Mouse (Mus musculus): ENCODE results near the gene Sp2. TPM values are rescaled to one million over a fixed set of nuclear protein-coding genes. Genes with fewer than 3 reads are reported as not detected.

The Sp2 gene
- polyA plus RNA-seq, 2 experiments from 2014 or later, result 19.5 to 22.9 TPM

DNA sequence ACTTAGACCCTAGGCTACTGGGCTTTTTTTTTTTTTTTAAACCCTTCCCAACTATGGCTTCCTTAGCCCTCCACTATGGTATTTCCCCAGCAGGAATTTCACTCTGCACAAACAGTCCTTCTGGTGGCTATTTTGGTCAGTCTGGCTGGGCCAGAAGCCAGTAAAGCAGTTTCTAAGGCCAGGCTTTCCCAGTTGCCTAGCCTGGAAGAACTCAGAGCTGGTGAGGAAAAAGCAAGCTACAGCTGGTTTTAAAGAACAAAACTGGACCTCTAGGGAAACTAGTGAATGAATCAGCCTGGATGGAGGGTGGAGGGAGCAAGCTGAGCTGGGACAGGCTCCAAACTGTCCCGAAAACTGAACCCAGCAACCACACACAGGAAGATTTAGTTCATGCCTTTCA lies 13.0 kb downstream of the Sp2 start:
- no peak for ATAC-seq

DNA sequence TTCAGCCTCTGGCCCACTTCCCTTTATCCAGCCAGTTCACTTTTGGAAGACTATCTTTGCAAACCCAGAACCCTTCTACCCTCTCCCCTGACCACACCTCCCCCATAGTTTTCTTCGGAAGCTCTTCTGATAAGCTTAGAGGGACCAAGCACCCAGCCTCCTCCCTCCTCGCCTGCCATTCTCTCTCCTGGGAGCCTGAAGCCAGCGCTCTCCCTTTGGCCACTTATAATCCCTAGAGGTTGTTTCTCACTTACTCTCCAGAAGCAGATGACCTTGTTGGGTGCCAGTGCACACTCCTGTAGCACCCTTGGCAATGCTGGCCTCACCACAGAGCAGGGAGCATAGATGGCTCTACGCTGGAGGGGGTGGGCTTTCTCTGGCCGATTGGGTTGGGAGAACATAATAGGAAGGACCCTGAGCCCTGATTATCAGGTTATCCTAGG lies 13.5 kb downstream of the Sp2 start:
- no peak for ATAC-seq

DNA sequence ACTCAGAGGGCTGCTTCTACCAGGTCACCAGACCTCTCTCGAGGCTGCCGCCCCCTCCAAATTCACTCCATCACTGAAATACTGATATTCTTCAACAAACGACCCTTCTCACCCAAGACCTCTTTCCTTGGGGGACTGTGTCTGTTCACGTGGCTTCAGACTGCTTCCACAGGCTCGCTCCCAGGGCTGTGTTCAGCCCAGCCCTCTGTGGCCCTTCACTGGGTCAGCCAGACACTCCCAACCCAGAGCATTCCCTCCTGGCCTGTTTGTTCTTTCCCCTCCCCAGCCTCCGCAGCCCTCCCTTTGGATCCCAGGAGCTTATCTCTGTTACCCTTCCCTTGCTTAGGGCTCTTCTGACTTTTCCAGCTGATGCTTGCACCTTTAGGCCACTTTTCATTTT lies 14.3 kb downstream of the Sp2 start:
- no peak for ATAC-seq

DNA sequence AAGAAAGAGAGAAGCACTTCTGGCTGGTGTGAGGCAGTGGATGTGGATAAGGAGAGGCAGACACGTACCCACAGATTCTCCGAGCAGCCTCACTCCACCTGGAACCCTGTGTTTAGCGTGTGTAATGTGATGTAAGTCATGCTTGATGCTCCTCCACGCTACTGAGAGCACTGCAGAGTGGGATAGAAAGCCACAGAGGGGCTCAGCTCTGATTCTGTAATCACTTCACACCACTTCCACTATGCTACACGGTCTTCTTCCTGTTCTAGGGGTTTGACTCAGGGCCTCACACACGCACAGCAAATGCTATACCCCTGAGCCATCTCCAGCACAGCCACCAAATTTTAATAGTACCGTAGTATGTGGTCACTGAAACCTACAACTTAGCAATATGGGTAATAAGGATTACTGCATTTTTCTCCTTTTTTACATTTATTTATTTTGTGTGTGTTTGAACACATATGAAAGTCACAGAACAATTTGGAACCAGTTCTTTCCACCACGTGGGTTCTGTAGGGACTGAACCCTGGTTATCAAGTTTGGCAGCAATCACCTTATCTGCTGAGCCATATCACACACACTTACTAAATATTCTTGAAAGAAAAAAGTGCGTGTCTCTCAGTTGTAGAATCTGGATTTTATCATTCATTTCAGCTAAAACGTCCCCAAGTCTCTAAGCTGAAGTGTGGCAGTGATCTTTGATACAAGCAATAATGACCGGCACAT lies 15.1 kb downstream of the Sp2 start:
- peak; percentile 74 for ATAC-seq

DNA sequence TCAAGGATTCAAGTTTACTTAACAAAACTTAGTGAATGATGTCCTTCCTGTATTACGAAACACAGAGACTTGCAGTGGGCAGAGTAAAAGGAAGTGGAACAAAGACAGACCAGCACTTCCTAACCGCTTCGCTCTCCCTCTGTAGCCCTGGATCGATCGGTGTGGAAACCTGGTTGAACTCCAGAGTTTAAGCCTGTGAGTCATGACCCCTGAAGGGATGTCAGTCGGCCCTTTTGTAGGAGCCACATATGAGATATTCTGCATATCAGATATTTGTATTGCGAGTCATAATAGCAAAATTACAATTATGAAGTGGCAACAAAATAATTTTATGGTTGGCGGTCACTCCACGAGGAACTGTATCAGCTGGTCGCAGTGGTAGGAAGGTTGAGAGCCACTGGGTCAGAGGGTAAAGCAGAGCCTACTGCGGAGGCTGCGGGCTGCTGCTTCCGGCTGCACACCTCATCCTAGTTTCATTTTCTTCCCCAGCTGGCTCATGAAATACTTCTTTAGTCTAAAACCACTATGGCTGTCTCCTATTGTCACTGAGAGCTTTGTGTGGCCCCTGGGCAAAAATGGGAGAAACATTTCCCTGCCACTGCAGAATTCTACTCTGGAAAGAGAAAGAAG lies 15.7 kb downstream of the Sp2 start:
- peak; percentile 83 for ATAC-seq

DNA sequence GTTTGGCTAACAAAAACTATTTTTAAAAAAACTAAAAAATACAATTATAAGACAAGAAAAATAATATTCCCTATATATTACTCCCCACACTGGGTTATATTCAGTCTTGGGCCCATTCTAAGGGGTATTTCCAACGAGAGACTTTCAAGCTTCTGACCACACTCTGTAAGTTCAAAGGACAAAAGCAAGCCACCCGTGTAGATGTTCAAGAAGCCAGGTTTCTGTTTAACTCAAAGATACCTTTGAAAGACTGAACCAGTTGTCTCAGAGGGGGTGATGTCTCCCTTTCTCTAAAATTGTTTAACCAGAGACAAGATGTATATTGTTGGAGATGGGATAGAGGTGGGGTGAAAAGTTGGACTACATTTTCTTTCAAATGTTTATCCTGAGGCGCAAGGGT lies 16.6 kb downstream of the Sp2 start:
- ATAC-seq, result no peak

DNA sequence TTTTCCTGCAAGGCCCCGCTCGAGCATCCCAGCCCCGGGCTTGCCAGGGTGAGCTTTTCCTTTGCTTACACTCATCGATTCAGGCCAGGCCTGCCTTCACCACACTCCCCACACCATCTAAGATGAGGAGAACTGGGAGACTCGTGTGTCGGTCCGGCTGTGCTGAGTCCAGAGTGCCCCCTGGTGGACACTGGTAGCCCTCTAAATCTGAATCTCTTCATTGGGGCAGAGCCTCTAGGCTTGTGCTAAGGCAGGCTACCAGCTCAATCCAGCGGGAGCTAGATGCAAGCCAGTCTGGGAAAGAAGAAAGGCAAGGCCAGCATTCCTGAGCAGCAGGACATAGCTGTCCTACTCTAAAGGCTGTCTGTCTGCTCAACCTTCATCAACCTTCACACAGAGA lies 19.2 kb downstream of the Sp2 start:
- ATAC-seq, result no peak

DNA sequence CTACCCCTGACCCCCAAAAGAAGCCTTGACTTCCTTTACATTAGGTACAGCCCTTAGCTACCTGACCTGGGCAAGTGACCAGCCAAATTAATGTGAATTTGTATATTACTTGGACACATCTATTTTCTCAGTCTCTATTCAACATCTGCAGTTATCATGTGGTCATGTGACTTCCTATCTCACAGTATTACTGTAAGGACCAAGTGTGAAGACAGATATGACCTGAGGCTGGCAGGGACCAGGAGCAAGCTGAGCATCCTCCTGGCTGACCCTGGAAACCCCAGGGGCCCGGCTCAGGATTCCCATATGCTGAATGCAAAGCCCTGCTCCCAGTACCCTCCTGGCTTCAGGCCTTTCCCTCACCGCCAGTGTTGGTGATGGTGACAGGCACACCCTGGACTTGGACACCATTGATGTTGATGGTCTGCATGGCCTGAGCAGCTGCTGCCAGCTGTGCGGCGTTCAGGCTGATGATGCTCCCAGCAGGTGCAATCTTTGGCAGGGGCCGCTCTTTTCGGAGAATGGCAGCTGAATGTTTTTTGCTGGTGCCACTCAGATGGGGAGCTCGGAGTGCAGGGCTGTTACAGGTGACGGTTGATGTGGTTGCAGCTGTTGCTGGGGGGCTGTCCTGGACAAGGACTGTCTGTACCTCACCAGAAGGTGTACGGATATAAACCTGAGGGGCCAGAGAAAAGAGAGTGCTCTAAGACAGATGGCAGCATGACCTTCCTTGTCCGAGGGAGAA lies 25.5 kb downstream of the Sp2 start:
- ATAC-seq, result no peak

DNA sequence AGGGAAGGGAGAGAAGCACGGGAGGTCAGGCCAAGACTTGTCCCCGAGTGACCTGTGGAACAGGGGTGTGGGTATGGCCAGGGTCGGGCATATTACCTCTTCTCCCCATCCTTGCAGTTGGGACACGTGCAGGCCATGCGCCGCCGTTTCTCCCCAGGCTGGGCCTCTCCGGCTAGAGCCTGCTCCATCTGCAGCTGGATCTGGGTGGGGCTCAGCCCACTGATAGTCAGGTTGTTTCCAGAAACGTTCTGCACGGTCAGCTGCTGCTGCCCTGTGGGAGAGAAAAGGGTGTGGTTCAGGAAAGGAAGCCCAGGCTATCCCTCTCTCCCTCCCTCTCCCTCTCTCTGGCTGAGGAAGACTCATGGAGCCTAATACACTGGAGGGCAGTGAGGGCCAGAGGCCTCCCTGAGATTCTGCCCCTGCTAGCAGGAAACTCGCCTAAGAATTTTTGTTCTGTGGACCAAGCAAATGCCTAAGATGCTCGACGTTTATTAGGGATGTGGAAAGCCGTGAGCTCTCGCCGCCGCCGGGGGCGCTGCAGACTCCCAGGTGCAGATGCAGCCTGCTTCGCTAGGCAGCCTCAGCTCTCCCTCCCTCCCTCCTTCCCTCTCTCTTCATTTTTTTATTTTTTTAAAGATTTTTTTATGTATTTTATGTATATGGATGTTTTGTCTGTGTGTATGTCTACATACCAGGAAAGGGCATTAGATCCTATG lies 26.6 kb downstream of the Sp2 start:
- ATAC-seq, result no peak

DNA sequence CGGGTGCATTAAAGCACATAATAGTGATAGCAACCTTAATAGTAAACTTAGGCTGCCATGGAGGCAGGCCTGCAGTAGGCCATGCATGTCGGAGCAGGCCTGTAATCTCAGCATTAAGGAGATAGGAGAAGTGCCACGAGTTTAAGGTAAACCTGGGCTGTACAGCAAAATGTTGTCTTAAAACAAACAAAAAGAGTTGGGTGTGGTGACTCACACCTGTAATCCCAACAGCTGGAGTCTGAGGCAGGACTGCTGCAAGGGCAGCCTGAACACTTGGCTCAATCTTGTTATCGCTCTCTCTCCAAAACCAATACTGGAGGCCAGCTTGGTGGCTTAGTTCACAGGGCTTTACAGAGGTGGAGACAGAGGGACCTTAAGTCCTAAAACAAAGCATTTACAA lies 27.7 kb downstream of the Sp2 start:
- ATAC-seq, result no peak

DNA sequence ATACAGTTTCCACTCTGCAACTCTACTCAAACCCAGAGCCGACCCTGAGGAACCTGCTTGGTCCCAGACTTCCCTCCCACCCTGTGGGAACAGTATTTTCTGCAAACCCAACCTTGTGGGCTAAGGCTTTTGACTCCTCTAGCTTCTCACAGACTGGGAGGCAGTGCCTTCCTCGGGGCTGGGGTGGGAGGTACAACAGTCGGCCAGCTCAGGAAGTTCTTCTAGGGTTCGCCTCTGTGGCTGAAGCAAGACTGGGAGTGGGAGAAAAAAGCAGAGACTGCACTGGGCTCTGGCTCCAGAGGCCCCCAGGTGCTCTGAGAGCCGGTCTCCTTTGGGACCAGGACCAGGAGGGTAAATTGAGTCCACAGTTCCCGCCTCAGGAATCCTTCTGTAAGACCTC lies 29.9 kb downstream of the Sp2 start:
- no peak for ATAC-seq

DNA sequence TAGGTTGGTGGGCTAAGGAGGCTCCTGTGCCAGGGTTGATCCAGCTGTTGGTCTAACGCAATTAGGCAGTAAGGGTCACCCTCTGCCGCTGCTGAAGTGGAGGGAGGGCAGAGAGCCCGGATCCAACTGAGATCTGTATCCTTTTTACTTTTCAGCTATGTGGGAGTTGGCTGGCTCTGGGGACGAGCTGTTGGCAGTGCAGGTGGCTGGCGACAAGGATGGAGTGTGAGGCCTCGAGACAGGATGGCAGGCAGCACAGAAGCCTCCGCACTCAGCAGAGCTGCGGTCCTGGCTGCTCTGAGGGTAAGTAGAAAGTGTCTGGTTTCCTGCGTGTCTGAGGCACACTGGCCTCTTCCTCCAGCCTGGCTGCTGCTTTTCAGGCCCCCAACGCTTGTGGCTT lies 30.3 kb downstream of the Sp2 start:
- ATAC-seq, result no peak

DNA sequence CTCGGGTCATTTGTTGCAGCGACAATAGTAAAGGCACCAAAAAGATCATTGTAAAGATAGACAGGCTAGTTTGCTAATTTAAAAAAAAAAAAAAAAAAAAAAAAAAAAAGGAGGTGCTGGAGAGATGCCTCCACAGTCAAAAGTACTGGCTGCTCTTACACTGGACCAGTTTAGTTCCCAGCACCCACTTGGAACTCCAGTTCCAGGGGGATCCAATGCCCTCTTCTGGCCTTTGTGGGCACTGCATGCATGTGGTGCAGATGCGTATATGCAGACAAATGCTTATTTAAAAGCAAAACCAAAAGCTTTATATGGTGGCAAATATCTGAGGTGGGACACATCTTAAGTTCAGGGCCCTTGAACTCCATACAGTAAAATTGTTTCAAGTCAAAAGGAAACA lies 32.0 kb downstream of the Sp2 start:
- no peak for ATAC-seq

DNA sequence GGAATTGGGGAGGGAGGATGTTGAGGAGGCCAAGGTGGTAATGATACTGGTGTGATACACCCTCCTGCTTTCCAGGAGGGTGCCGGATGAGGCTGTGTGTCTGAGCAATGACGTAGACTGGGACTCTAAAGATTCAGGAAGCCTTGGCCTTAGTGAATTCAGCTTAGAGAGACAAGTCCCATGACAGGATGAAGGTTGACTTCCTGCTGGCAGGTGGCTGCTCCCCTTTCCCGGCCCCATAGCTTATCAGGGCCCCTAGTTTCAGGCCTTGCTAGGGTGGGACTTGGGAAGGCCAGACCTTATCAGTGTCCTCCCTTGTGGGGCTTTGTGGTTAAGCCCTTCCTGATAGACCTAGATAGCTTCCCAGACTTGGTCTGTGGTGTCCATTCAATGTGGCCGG lies 34.9 kb downstream of the Sp2 start:
- no peak for ATAC-seq

DNA sequence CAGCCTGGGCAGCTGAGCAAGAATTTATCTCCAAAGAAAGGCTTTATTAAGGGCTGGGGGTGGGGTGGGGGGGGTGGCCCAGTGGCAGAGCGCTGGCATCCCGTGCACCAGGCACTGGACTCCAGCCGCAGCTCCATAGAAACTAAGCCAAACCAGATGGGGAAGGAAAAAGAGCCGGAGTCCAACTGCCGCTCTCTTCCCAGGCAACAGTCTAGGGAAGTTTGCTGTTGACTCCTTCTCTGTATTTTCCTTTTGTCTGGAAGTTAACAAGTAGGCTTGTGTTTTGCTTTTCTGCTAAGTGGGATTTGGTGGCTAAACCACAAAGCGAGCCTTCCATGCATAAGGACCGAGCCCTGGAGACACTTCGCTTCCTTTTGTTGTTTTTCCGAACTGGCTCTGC lies 36.3 kb downstream of the Sp2 start:
- no peak for ATAC-seq

DNA sequence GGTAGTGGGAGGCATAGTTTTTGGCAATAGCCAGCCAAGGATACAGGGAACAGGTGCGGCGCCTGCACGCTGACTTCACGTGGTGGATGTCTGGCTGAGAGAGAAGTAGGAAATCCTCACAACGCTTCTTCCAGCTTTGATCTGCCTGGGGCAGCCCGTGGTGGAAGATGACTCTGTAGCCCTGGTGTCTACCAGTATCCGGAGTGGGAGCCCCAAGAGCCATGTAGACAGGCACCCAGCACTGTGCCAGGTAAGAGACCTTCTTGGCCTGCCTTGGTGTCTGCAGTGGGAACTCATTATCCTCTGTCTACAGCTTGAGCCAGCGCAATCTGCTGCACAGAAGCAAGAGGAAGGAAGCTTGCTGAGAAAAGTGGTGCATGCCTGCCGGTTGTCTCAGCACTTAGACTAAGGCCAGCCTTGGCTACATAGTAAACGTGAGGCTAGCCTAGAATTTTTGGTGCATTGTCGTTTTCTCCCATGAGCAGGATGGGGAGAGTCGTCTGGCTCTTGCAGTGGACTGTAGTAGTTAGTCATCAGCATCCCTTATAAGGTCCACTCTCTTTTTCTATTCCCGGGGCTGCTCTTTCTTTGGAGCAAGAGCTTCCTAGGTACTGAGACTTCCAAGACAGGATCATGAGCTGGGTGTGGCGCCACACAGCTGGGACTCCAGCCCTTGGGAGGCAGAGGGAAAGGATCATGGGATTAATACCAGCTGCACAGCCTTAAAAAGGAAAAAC lies 37.7 kb downstream of the Sp2 start:
- peak; percentile 16 for ATAC-seq

DNA sequence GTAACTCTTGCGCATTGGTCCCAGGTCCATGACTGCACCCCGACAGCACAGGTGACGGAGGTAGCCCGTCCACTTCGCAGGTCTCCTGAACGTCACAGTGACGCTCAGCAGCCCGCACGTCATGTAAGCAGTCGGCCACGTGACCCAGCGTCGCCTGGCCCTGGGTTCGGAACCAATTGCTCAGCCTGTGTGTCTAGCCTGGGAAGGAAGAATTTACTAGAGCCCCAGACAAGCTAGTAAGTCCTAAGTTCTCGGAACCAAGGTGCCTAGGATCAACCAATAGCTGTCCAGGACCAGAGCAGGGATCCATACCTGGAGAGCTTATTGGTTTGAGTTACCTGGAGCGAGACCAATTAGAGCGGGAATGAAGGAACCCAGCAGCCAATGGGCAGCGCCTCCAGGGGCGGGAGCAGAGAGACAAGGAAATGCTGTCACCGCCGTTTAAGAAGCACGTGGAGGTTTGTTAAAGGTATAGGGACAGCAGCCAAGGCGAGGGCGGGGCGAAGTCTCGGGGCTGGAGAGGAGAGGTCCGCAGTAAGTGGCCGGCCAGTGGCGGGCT lies 38.9 kb downstream of the Sp2 start, which contains the start of gene Pnpo:
Pnpo (minus strand) TSS at position 241 of the 559 bp plus-strand sequence.
- peak; percentile 97 for ATAC-seq

DNA sequence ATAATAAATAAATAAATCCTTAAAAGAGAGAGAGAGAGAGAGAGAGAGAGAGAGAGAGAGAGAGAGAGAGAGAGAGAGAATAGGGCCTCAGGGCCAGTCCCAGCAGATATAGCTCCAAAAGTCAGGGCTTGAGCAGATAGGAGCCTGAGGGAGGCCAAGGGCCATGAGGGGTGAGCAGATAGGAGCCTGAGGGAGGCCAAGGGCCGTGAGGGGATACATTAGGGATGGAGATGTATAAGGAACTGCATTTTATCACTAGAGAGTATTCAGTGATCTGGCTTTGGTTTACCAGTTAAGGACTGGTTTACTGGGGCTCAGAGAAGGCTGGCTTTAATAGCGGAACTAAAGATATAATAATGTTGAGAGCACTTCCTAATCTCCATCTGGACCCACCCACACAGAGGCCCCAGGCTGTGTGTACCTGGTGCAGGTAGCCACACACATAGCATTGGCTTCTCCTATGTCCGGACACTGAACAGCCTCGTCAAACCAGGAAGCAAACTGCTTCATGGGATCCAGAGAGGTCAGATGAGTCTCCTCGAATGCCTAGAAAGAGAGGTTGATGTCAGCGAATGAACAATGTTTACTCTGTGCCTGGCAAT lies 40.7 kb downstream of the Sp2 start:
- no peak for ATAC-seq

DNA sequence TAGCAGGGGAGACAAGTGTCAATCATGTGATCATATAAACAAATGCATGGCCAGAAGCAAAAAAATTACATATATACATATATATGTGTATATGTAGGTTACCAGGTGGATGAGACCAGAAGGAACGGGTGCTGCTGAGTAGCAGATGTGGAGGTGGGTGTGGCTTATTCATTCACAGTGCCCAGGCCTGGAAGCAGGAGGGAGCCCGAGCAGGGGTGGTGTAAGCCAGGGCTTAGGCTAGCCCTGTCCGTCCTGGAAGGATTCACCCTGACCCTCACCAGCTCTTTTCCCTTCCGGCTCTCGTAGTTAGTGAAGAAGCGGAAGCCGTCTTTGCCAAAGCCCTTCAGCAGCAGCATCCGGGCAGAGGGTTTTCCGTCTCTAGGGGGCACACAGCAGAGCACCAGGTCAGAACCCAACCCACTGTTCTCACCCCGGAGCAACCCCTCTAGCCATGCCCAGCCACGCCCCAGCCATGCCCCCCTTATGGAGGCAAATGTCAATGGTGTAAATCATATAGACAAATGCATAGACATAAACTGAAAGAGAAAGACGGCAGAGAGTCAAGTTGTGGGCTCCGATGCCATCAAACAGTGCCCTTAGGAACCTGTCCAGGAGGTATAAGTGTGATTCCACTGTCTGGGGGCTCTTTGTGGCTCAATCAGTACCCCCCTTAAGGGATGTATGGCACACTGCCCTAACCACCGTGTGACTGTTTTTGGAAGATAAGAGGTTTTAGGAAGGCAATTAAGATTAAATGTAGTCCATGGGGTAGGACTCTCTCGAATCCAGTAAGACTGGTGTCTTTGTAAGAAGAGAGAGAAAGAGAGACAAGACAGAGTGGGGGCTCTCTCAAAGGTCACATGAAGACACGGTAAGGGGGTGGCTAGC lies 41.9 kb downstream of the Sp2 start:
- ATAC-seq, result no peak

DNA sequence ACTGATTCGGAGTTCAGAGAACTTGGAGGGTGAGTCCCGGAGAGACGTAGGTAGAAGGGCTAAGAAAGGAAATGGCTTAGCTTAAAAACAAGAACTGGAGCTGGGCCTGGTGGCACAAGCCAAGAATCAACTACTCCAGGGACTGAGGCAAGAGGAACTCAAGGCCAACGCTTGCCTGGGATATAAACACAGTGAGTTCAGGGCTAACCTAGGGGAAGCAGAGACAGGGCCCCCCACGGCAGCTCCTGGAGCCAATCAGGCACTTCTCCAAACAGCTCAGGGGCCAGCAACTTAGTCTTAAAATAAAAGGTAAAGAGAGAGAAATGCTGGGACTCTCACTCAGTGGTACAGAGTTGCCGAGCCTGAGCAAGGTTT lies 44.3 kb downstream of the Sp2 start:
- ATAC-seq, result no peak

Data from CD4-positive, CD25-positive, alpha-beta regulatory T cell, adult 4 months (primary cell).